Mouse (Mus musculus): ENCODE data around the gene 1700037H04Rik. TPM values are rescaled to one million over a fixed set of nuclear protein-coding genes. Genes with fewer than 3 reads are reported as not detected.
A peak's percentile ranks its signal among the peaks of the same experiment; 100 is the strongest.

Gene 1700037H04Rik
- total RNA-seq, 4 experiments from 2014 or later, result 2.6 to 5.9 (median 4.4) TPM

DNA sequence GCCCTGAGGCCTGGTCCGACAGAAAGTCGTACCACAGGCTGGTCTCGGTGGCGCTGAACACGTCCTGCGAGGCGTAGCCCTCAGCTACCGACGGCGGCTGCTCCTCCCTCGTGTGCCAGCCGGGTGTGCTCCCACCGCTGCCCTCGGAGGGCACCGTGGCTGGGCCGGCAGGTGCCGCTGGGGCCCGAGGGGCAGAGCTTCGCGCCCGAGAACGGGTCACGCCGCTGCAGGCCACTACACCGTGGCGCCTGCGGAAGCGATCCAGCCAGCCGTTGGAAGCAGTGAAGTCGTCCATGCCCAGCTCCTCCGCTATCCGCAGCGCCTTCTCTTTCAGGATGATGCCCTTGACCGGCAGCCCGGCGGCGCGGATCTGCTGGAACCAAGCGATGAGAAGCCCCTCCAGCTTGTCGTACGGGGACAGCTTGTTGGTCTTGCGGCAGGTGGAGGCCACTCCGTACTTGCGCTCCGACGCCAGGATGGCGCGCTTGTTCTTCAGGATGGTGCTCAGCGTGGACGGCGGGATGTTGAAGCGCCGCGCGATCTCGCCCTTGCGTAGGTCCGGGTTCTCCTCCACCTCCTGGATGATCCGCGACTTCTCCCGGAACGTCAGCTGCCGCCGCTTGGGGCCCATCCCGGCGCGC is 19.5 kb upstream of the 1700037H04Rik start:
- peak; percentile 20 to 35 for DNase-seq (ENCODE audit: low spot score in 2 of 2)

DNA sequence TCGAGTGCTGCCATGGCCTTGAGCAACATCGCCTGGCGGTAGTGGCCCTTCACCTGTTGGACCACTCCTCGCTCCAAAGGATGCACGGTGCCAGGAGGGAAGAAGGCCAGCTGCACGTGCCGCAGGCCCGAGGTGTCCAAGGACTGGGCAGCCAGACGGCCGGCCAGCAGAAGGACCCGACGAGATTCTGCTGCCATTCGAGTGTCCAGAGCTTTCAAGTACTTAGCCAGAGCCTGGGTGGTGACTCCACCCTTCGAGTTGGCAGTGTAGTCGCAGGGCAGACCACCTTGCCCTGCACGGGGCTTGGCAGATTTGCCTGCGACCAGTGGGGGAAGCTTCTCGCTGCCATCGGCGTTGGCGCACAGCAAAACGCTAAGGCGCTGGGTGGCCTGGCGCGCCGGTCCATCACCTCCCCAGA is 19.0 kb upstream of the 1700037H04Rik start:
- no peak for DNase-seq (ENCODE audit: low spot score in 2 of 2)

DNA sequence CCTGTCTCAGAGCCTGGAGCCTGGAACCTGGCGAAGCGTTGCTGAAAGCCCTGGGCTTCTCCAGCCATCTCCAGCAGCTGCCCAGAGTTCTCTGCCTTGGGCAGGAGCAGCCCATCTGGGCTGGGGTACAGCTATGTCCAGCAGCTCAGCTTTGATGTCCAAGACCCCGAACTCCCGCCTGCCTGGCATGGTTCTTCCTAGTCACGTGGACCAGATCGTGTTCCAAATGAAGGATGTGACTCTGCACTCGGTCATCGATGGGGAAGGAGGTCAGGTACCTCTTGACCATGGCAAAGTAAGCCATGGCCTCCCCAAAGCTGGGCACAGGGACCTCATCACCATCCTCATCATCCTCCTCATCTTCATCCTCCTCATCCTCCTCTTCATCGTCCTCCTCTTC is 18.1 kb upstream of the 1700037H04Rik start:
- no peak for DNase-seq (ENCODE audit: low spot score in 2 of 2)

DNA sequence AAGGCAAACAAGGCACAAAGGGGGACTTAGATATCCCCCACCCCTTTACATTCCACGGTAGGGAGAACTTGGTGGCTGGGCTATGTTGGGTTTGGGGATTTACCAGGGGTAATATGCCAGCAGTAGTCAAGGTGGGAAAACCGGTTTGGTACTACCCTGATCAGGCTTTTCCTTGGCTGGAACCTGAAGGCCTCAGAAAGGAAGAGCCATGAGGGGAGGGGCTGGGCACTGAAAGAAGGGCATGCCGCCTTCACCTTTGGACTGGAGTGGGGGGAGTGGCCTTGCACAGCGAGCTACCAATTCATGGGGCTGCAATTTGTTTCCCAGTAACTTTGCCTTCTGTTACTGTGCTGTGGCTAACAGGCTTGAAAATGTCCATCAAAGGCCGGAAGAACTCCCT is 16.6 kb upstream of the 1700037H04Rik start:
- DNase-seq (ENCODE audit: low spot score in 2 of 2), result no peak

DNA sequence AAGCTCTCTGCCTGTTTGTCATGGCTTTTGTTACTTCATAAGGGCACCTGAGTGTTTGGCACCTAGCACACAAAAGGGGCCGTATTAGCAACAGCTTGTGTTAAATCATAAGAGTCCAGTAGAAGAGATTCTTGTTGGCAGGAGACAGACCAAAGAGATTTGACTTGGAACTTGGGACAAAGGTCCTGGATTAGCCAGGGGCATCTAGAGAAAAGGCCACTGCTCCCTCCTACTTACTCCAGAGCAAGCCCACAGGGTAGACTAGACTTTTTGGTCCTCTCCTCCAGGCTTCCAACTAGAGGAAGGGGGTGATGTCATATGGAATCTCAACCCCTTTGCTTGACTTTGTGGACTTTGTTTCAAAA is 16.0 kb upstream of the 1700037H04Rik start:
- DNase-seq (ENCODE audit: low spot score in 2 of 2), result no peak

DNA sequence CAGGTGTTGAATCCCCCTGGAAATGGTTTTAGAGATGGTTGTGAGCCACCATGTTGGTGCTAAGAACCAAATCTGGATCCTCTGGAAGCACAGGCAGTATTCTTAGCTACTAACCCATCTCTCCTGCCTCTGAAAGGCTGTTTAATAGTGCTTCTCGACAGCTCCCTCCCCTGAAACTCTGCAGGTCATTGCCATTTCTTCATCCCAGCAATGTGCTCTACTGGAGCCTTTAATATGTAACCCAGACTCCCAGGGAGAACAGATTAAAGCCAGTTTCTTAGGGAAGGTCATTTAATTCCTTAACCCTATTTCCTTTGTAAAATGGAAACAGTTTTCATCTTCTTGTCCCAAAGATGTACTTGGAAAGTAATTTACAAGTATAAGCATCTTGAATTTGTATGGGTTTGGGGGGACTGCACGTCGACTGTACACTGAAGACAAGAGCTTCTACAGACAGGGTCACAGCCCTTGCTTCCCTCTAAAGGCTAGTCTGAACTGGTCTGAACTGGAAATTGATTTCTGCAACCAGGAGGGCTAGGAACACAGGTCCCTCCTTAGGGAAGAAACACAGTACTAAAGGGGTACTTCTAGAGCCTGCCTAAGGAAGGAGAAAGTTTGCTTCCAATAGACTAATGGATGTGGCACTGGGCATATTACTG is 15.5 kb upstream of the 1700037H04Rik start:
- no peak for DNase-seq (ENCODE audit: low spot score in 2 of 2)

DNA sequence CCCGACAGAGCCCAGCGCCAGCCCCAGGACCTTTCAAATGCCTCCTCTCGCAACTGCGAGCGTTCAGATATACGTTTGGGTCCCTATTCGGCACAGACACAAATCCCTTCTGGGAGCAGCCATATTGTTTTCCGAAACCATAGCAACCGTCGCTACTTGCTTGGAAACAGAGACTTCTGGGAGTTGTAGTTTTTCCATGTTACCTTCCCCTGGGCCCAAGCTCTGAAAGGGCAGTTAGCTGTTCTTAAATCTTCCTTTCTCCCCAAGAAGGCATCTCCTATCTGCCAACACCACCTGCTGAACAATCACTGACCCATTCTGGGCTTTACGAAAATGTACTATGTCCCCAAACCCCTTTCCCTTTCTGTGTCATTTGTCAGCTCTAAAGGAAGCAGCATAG is 14.8 kb upstream of the 1700037H04Rik start:
- DNase-seq (ENCODE audit: low spot score in 2 of 2), result peak; percentile 30 to 37

DNA sequence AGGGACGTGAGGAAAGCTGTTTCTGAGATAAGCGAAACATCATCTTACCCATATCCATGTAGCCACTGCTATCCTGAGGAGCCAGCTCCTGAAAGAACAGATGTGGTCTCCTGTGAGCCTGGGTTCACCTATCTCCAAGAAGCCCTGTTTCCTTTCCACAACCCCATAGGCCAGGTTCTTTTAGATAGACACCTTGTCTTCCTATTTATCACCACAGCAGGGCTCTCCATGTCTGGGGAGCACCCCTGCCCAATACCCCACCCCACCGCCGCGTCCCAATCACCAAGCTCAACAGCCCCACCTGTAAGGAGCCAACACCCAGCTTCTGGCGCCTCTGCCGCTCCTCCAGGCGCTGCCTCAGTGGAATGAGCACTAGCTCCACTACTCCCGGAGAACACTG is 12.4 kb upstream of the 1700037H04Rik start:
- no peak for DNase-seq (ENCODE audit: low spot score in 2 of 2)

DNA sequence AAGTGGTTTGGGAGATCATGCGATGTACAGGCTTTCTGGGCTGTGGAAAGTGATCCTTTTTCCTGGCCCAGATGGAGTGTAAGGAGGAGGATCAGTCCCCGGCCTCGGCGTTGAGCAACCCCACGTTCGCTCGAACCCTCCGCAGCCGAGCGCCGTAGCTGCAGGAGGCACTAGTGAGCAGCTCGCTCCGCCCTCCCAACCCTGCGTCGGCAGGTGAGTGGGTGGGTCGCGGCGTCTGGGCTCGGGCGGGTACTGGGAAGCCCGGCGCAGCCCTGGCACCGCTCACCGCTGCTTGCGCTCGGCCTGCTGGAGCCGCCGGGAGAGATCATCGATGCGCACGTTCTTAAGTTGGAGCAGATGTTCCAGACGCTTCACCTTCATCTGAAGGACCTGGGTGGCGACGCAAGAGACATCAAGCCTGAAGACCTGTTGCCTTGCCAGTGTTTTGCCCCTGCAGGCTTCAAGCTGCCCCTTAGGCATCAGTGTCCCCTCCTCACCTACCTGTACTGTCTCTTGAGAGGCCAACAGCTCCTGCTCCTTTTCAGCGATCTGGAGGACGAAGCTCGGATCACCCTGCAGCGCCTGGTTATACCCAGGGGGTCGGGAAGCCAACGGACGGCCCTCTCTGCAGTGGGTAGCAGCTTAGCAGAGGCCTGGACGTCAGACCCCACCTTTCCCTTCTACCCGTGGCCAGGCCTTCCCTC is 11.7 kb upstream of the 1700037H04Rik start:
- peak; percentile 28 to 46 for DNase-seq (ENCODE audit: low spot score in 2 of 2)

DNA sequence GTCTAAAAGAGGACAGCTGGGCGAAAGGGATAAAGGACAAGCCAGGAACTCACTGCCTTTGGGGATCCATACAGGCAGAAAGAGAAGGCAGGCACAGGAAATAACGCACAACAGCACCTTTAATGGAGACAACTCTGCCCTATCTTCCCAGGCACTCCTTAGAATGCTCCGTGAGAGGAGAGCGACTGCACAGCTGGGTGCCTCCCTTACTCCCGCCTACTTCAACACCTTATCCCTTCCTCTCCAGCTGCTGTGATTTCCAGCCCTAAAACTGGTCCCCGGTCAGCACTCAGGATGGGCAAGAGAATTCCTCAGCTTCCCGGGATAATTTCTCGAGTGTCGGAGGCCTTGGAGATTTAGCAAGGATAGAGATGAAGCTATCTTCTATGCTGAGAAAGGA is 11.1 kb upstream of the 1700037H04Rik start:
- no peak for DNase-seq (ENCODE audit: low spot score in 2 of 2)

DNA sequence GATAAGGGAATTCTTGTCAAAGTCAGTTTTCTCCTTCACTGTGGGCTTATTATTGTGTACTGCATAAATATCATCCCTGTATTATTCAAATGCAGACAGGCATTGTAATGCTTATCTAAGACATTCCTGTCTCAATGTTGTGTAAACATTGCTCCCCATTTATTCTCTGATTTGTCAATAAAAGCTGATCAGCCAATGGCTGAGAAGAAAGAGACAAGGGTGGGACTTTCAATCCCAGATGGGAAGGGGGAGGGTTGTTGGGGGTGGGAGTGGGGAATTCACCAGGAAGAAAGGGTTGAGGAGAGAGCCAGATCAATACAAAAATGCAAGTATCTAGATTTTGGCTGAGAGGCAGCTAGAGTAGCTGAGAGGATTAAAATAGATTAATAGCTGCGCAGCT is 9.0 kb upstream of the 1700037H04Rik start:
- DNase-seq (ENCODE audit: low spot score in 2 of 2), result no peak

DNA sequence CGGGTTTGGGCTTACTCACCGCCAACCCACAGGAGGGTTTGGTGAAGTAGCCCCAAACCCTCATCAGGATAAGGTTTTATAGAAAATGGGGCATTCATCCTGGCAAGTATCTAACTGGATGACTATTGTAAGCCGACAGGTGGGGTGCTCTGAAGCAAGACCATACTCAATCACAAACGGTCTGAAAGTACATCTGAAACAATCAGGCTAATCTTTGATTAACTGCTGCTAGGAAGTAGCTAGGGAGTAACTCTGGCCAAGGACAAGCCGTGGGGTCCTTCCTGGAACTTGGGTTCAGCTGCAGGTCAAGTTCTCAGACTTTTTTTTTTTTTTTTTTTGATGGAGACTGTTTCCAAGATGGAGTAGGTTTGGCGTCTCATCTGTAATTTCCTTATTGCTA is 8.1 kb upstream of the 1700037H04Rik start:
- DNase-seq (ENCODE audit: low spot score in 2 of 2), result no peak

DNA sequence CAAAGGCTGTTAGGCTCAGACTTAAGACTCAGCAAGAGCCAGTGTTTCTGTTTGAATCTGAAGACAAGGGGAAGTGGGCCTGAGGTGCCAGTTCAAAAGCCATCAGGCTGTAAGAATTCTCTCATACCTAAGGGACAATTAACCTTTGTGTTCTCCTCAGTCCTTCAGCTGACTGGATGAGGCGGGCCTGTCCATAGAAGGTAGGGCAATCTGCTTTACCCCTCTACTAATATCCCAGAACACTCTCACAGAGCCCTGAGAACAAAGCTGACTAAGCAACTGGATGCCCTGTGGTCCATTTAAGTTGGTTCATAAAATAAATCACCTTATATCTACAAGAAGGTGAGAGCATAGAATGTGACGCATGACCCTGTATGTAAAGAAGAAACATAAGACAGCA is 6.3 kb upstream of the 1700037H04Rik start:
- no peak for DNase-seq (ENCODE audit: low spot score in 2 of 2)

DNA sequence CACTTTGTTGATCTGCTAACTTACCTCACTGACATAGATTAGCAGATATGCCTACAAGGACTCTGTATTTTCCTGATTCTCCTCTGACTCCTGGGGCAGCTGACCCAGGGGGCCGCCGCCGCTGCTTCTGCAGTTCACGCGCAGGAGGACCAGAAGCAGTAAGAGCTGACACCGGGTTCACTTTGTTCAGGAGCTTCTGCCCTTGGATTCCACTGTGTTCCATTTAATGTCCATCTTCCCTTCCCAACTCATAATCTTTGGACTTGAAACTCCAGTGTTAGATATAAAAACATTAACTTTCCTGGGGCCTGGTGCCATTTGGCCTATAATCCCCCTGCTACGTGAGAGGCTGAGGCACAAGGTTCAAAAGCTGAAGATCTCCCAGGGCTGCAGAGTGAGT is 4.0 kb upstream of the 1700037H04Rik start:
- DNase-seq (ENCODE audit: low spot score in 2 of 2), result no peak

DNA sequence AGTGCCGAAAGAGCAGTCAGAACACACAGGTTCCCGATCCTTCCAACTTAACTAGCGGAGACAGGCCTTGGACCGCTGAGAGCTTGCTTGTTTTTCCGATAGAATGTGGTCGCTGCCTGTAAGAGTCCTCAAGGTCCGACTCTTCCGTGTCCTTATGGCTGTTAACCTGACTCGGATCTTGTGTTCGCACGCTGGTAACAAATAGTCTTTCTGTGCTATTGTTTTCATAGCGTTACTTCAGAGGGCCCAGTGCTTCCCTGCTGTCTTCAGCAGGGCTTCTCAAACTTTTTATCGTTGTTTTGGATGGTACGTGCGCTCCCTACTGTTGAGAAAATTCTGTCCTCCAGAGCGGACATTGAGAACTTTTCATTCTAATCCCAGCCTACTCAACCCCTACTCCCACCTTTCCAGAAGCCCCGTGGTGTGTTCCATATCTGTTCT is 810 bp upstream of the 1700037H04Rik start:
- DNase-seq (ENCODE audit: low spot score in 2 of 2), result no peak

DNA sequence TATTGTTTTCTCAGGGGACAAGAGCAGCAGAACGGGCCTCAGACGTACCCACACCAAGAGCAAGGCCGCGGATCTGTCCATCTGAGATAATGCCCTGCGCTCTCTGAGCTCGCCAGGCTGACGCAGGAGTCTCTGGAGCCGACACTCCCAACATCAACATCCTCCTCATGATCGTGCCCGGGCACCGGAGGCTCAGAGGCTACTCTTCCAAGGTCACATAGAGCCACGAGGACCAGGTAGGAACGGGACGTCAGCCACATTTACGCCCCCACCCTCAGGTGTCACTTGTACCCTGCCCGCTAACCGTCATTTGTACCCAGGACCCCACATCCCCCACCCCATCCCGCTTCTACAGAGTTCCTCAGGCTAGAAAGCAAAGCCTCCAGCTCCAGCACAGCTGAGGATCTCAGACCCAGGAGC is 380 bp downstream of the 1700037H04Rik start:
- no peak for DNase-seq (ENCODE audit: low spot score in 2 of 2)

DNA sequence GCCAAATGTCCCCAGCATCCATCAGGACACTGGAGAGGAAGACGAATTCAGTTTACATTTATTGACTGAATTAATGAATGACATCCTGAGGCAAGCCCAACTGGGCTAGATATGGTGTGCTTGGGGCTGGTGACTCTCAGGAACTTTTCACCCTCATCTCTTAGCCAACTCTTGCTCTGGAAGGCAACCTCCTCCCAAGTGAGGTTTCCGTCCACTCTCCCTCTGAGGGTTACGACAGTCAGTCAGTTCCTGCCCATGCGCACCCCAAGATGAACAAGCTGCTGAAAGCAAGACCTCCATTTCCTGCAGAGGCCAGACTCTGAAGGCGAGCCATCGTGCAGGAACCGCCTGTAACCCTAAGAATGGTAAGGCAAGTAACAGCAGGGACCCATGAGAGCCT is 2.9 kb downstream of the 1700037H04Rik start:
- DNase-seq (ENCODE audit: low spot score in 2 of 2), result no peak

DNA sequence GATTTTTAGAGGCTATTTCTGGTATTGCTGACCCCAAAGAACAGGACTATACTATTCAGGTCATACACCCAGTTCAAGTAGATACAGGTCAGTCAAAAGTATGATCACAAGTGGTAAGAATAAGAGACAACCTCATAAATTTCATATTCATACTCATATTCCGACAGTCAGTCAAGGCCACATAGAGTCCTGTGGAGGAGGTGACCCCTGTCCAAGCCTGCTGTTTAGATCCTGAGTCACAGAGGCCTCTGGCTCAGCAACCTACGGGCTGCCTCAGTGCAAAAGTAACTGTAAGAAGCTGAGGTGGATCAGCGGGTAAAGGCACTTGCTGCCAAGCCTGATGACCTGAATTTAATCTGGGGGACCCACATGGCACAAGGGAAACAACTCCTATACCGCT is 5.8 kb downstream of the 1700037H04Rik start:
- DNase-seq (ENCODE audit: low spot score in 2 of 2), result no peak

DNA sequence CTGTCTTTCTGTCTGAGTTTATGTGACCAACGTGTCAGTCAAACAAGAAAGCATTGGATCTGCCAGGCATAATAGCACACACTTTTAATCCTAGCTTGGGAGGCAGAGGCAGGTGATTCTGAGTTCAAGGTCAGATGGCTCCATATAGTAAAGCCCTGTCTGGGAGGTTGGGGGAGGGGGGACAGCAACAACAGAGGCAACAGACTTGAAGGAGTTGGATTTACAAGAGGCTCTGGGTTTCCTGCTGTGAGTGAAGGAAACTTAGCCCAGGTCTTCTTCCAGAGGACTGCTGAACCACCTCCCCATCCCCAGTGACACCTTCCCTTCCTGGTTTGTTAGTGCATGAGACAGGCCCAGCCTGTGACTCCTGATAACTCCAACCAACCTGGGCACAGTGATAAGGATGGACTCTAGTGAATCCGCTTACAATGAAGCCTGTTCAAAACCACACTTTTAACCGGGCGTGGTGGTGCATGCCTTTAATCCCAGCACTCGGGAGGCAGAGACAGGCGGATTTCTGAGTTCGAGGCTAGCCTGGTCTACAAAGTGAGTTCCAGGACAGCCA is 7.6 kb downstream of the 1700037H04Rik start:
- DNase-seq (ENCODE audit: low spot score in 2 of 2), result no peak

DNA sequence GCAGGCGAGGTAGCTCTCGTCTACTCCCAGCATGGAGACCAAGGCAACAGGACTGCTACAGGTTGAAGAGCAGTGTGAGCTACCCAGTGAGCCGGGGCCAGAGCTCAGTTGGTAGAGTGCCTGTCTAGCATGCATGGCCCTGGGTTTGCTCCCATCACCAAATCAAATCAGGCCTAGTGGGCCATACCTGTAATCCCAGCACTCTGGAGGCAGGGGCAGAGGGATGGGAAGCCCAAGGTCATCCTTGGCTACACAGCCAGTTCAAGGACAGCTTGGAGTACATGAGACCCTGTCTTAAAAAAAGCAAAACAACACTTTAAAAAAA is 10.7 kb downstream of the 1700037H04Rik start:
- DNase-seq (ENCODE audit: low spot score in 2 of 2), result no peak

DNA sequence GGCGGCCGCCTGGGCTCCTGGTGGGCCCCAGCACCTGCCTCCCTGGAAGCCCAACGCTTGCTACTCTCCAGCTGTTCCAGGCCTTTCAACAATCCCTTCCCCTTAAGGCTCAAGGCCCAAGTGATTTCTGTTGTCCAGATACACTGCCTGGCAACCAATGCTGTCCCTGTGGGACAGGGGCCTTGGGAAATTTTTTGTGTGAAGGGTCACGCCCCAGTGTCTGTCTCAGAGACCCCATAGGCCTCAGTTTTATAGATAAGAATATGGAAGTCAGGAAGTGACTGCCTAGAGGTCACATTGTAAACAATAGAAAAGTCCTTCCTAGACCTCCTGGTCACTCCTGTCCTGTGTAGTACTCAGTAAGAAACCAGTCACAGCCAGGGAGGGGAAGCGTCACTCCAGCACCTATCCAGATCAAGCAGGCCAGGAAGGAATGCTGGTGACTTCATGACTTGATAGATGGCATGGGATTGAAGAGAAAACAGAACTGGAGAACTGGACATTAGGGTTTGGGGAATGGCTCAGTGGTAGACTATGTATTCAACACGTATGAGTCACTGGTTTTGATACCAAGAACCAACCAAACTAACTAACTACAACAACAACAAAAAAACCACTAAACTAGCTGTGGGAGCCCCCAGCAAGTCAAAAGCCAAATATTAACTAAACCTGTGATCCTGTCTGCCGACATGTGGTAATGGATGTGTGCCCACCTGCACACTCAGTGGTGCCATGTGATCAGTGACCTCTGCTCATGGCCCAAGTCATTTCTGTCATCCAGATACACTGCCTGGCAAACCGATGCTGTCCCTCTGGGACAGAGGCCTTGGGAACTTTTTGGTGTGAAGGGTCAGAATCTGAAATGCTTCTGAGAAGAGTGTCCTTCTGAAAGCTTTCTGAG is 11.3 kb downstream of the 1700037H04Rik start:
- DNase-seq (ENCODE audit: low spot score in 2 of 2), result no peak

DNA sequence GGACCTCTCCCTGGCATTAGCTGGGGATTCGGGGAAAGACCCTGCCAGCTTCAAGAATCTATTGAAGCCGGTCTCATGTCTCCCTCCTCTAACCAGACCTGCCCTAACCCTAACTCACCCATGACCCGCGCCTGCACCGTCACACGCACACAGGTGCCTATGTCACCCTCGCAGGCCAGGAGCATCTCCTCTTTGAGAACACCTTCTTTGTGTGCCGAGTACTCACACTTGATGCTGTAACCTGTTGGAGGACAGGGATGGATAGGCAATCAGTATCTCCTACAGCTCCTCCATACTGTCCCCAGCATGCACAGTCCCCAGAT is 12.9 kb downstream of the 1700037H04Rik start:
- no peak for DNase-seq (ENCODE audit: low spot score in 2 of 2)
